Mouse (Mus musculus) stomach, embryonic 15.5 days (tissue): ENCODE measurements around the gene Gstt4. TPM values are rescaled to one million over a fixed set of nuclear protein-coding genes. Genes with fewer than 3 reads are reported as not detected.
"Not testable (repeated sequence)": the region's sequence is repeated elsewhere in the genome, so short reads cannot be mapped to it uniquely, and the experiment has no call there.

Experiments used
- ATAC-seq: fragments of 200-750 bp; cut with Nextera tagmentation; 2 replicates; pipeline ENCODE4 v1.8.0; 2017; ENCODE audit warnings: low read depth, moderate number of reproducible peaks, moderate TSS enrichment; ENCODE audit not compliant: insufficient read depth, low FRiP score
- H3K27ac ChIP-seq: fragments of 300-500 bp; sonication (generic); 2 replicates; pipeline ENCODE4 v1.5.1; 2015; ENCODE audit warnings: mild to moderate bottlenecking, inconsistent platforms
- H3K27me3 ChIP-seq: fragments of 300-500 bp; sonication (generic); replicated peaks from 2 replicates; pipeline ENCODE4 v1.6.1; 2015; ENCODE audit warnings: inconsistent platforms
- H3K36me3 ChIP-seq: fragments of 300-500 bp; sonication (generic); 2 replicates; pipeline ENCODE4 v1.6.1; 2015; ENCODE audit warnings: inconsistent platforms
- H3K4me1 ChIP-seq: fragments of 300-500 bp; sonication (generic); 2 replicates; pipeline ENCODE4 v1.6.1; 2015; ENCODE audit warnings: inconsistent platforms
- H3K4me2 ChIP-seq: fragments of 300-500 bp; sonication (generic); 2 replicates; pipeline ENCODE4 v1.6.1; 2015; ENCODE audit warnings: mild to moderate bottlenecking, inconsistent platforms
- H3K4me3 ChIP-seq: fragments of 300-500 bp; sonication (generic); replicated peaks from 2 replicates; pipeline ENCODE4 v1.5.1; 2015; ENCODE audit warnings: inconsistent platforms
- H3K9ac ChIP-seq: fragments of 300-500 bp; sonication (generic); 2 replicates; pipeline ENCODE4 v1.6.1; 2015; ENCODE audit warnings: inconsistent platforms
- H3K9me3 ChIP-seq: fragments of 300-500 bp; sonication (generic); 2 replicates; pipeline ENCODE4 v1.6.1; 2016; ENCODE audit warnings: inconsistent platforms
- WGBS: fragments of 180-500 bp; shearing (Covaris S2); methylation state at CpG from one replicate; pipeline ENCODE4 v1.1.7; 2015; 5-methylcytosine and 5-hydroxymethylcytosine counted together
- polyA plus RNA-seq: library from polyadenylated mRNA; unstranded; fragments of >200 nt; fragmentation: Nextera tagmentation; extraction: Ambion mirVana; gene quantifications from 2 replicates; pipeline ENCODE4 v1.2.1, GENCODE M21; 2015

The Gstt4 gene
- polyA plus RNA-seq, 1 experiment from 2014 or later, result not detected

DNA sequence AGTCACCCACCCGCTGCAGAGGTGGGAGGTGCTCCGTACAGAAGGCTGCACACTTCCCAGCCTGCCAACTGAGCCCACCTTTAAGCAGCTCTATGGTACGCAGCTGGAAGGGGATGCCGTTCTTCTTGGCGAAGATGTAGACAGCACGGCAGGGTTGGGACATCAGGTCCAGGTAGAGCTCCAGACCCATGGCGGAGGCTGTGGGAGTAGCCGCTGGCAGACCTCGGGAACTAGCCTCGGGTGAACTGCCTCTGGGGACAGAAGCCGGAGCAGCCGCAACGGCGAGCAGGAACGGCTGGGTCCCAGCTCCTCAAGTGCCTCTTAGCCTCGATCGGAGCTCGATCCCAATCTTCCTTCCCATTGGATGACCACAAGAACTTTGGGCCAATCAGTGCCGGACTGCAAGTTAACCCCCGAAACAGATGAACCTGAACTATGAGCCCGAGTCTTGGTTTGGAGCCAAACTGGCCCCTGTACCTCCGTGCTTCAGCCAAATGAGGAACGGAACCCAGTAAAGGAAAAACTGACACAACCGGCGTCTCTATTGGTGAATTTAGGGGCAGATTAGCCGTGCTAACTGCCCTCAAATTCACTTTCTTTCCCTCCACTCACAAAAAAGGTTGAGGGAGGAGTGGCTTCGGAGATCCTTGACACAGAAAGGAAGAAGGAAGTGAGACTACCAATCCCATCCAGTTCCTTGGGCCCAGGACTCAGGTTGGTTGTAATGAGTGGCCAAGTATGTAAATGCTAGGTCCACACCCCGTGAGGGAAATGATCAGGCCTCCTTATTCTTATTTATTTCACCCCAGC, 41.4 kb downstream of the Gstt4 start, which contains the start of the genes Gm20441 and Gstt3:
Gene Gm20441 (minus strand): TSS at position 186 of the 810 bp plus-strand sequence.
Gene Gstt3 (minus strand): TSS at position 646 of the 810 bp plus-strand sequence.
- Histone ChIP-seq H3K27me3 (no peaks in the 10 kb centered on the region), H3K36me3 (no peaks in the 10 kb centered on the region), H3K9ac (peak within 1 kb of the TSS; percentile 35; the same call in 1 of the 2 replicates), H3K4me3 (peak within 1 kb of the TSS; percentile 57), H3K4me2 (peak within 1 kb of the TSS; percentile 96), H3K9me3 (no peaks in the 10 kb centered on the region), H3K4me1 (0 out of 2 replicates have a peak, but pooled peaks cover 15% of the 10 kb centered on the region), H3K27ac (peak within 1 kb of the TSS; percentile 90)
- under 1% methylated on average over 28 of the region's 28 CpGs for WGBS
- peak; percentile 91 for ATAC-seq

DNA sequence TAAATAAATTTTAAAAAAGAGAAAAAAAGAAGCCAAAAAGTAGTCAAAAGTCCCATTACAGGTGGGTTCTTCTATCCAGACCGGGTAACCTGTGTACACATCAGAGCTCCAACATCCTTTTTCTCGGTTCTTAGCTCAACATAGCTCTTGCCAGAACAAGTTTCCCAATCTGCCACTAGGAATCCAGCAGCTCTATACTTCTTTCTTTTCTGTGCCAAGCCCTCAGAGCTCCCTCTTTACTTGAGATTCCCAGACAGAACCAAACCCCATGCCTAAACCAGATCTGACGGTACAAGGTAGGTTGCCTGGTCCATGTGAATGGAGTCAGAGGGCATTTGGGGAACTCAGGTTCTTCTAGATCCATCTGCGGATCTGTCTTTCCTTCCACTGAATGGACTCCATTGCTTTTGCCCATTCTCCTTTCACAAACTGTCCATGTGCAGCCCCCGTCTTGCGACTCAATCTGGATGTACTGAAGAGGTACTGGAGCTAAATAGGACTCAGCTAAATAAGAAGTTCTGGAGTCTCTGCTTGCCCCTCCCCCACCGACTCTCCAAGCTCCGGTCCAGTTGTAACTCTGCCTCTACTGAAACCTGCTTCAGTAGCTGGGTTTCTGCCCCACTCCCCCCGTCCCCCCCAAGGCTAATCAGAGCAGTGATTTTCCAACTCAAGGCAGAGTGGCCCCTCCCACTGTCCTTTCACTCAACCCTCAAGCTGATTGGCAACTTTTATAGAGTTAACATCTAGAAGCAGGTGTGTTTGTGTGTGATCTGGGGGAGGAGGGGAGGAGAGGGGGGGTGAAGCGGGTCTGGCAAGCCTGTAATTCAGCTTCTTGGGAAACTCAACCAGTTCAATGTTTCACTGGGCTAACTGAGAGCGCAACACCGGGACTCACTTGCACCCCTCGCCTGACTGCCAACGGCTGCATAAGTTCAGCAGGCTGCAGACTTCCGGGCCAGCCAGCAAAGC, 42.9 kb downstream of the Gstt4 start:
- Histone ChIP-seq H3K4me3 (peak overlapping the region; percentile 57), H3K27ac (peak overlapping the region; percentile 31; the same call in 1 of the 2 replicates), H3K9me3 (no peaks in the 10 kb centered on the region), H3K4me2 (peak overlapping the region; percentile 96), H3K27me3 (no peaks in the 10 kb centered on the region), H3K9ac (no peak overlapping the region), H3K36me3 (no peaks in the 10 kb centered on the region), H3K4me1 (0 out of 2 replicates have a peak, but pooled peaks cover 15% of the 10 kb centered on the region)
- peak; percentile 24; the same call in 1 of the 2 replicates for ATAC-seq
- 34% methylated on average over 15 of the region's 15 CpGs for WGBS

DNA sequence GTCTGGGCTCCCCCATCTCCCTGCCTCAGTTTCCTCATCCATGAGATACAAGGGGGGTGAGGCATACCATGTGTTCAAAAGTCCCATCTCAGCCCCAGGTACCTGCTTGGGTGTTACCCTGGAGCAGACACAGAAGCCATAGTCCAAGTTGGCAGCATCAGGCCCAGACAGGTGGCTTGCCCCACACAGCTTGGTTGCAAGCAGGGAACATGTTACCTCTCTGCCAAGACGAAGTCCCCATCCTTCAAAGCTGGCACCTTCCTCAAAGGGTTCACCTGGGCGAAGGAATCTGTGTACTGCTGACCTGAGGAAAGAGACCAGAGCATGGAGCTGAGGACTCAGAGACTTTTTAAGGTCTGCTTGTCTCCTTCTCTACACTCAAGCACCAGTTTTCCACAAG, 44.5 kb downstream of the Gstt4 start:
- WGBS, result 82% methylated on average over 2 of the region's 2 CpGs
- ATAC-seq, result no peak
- H3K9me3 ChIP-seq, result no peaks in the 10 kb centered on the region
- no peaks in the 10 kb centered on the region for H3K36me3 ChIP-seq
- no peak overlapping the region for H3K9ac ChIP-seq
- no peak overlapping the region for H3K4me3 ChIP-seq
- H3K4me2 ChIP-seq, result no peak overlapping the region
- H3K27ac ChIP-seq, result no peak overlapping the region
- no peaks in the 10 kb centered on the region for H3K27me3 ChIP-seq
- 0 out of 2 replicates have a peak, but pooled peaks cover 17% of the 10 kb centered on the region for H3K4me1 ChIP-seq

DNA sequence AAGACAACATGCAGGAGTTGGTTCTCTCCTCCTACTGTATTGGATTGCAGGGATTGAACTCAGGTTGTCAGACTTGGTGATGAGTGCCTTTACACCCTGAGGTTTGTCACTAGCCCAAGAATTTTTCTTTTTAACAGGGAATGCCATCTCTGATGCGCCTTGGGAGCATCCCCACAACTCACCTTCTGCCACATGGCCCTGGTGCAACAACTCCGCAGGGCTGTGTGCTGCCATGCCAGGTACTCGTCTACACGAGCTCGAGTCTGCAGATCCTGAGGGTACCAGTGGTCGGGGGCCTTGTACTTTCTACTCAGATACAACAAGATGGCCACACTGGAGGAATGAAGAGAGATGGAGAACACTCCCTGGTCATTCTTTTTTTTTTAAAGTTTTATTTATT, 45.8 kb downstream of the Gstt4 start:
- 89% methylated on average over 6 of the region's 6 CpGs for WGBS
- Histone ChIP-seq H3K9ac (no peak overlapping the region), H3K4me3 (no peak overlapping the region), H3K4me1 (0 out of 2 replicates have a peak, but pooled peaks cover 23% of the 10 kb centered on the region), H3K27me3 (no peaks in the 10 kb centered on the region), H3K4me2 (no peak overlapping the region), H3K36me3 (no peaks in the 10 kb centered on the region), H3K9me3 (no peaks in the 10 kb centered on the region), H3K27ac (no peak overlapping the region)
- no peak for ATAC-seq

DNA sequence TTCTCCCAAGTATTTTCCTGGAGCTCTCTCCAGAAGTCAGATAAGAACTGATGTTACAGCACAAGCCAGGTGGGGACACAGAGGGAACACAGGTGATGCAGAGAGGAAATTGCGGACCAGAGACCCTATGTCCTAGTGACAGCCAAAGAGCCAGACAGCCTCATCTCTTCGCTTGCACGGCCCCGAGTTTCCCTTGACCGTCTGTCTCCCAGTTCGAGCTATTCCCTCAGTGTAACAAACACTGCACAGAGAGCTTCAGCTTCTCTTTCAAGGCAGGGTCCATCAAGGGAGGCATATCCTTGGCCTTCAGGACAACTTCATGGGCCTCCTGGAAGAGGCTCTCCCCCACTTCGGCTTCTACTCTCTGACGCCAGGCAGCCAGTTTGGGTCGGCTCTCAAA, 47.8 kb downstream of the Gstt4 start:
- no peaks in the 10 kb centered on the region for H3K27me3 ChIP-seq
- H3K9me3 ChIP-seq, result no peaks in the 10 kb centered on the region
- no peak overlapping the region for H3K9ac ChIP-seq
- H3K4me2 ChIP-seq, result no peak overlapping the region
- no peak overlapping the region for H3K27ac ChIP-seq
- H3K4me3 ChIP-seq, result no peak overlapping the region
- no peaks in the 10 kb centered on the region for H3K36me3 ChIP-seq
- 0 out of 2 replicates have a peak, but pooled peaks cover 11% of the 10 kb centered on the region for H3K4me1 ChIP-seq
- no peak for ATAC-seq
- WGBS, result 92% methylated on average over 9 of the region's 9 CpGs

DNA sequence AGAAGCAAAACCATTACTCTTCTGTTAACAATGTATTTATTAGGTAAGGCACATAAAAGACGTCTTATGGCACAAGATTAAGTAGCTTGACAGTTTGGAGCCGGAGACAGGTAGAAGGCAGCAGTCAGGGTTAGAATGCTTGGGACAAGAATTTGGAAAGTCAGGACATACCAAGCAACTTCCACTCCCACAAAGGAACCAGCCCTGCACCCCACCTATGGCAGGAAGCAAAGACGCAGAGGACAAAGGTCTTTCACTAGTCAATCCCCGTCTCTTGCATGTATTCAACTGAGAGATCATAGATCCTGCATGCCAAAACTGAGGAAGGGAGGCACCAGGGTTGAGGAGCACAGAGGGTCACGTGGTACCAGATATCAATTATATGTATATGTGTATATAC, 48.2 kb downstream of the Gstt4 start:
- Histone ChIP-seq H3K27me3 (no peaks in the 10 kb centered on the region), H3K36me3 (no peaks in the 10 kb centered on the region), H3K4me2 (no peak overlapping the region), H3K27ac (no peak overlapping the region), H3K9ac (no peak overlapping the region), H3K9me3 (no peaks in the 10 kb centered on the region), H3K4me3 (no peak overlapping the region), H3K4me1 (0 out of 2 replicates have a peak, but pooled peaks cover 8% of the 10 kb centered on the region)
- no peak for ATAC-seq
- WGBS, result 82% methylated on average over 5 of the region's 5 CpGs

DNA sequence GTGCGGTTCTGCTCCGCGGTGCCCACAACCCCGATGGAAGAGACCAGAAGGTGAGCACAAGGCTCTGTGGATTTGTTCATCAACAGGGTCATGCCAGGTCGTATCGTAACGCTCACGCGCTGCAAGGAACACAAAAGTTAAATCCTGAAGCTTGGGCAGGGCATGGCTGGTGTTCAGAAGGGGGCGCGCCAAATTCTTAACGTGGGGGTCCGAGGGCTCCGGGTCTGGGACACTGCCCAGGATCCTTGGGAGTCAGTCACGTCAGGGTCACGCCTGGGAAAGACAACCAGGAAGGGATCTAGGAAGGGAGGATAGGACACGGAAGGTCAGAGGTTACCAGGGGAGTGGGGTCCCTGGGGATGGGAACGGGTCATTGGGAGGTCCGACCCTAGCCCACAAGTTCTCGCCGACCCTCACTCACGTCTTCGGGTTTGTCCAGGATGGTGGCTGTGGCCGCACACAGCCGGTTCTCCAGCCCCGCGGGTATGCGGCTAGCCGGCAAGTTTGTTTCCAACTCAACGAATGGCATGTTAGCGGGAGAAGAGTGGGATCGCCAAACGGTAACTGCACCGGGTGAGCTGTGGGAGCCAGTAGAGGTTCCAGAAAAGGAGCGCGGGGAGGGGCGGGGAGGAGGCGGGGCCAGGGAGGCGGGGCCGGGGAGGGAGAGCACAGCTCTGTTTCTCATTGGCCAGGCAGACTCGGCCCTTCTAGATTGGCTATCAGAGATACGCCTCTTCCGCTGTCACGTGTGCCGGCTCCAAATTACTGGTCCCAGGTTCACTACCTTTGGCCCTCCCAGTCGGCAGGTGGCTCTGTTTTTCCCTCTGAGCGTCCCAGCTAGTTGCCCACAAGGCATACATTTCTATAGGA, 49.3 kb downstream of the Gstt4 start, which contains the start of gene Ddt:
Gene Ddt (minus strand): TSS at position 620 of the 870 bp plus-strand sequence.
- peak; percentile 98 for ATAC-seq
- no peaks in the 10 kb centered on the region for H3K9me3 ChIP-seq
- under 1% methylated on average over 41 of the region's 47 CpGs for WGBS

DNA sequence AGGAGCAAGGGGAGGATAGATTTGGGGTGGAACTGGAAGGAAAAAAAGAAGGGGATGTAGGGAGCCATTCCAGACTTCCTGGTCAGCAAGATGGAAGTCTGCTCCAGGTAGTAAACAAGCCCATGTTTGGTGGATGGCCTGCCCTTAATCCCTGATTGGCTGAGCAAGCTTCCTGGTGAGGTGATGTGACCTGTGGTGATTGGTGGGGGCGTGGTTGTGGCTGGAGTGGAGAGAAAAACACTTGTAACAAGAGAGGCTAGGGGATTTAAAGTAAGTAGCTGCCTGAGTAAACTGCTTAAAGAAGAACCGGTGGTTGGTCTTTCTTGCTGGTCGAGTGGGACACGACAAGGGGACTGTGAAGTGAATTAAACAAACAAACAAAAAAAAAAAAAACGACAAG, 54.6 kb downstream of the Gstt4 start:
- H3K4me2 ChIP-seq, ATAC-seq, H3K27ac ChIP-seq, H3K27me3 ChIP-seq, H3K36me3 ChIP-seq, H3K9ac ChIP-seq, H3K9me3 ChIP-seq, H3K4me3 ChIP-seq: not testable (repeated sequence)
- H3K4me1 ChIP-seq, result peaks cover 11% of the 10 kb centered on the region
- WGBS, result 26% methylated on average over 5 of the region's 5 CpGs

More for the DNA sequence above, 49.3 kb downstream of the Gstt4 start, which contains the start of gene Ddt:
- H3K27ac ChIP-seq, result no peak within 1 kb of the TSS; the same call in 1 of the 2 replicates
- 0 out of 2 replicates have a peak, but pooled peaks cover 8% of the 10 kb centered on the region for H3K4me1 ChIP-seq
- H3K4me3 ChIP-seq, result peak within 1 kb of the TSS; percentile 76
- no peaks in the 10 kb centered on the region for H3K27me3 ChIP-seq
- H3K36me3 ChIP-seq, result no peaks in the 10 kb centered on the region
- H3K4me2 ChIP-seq, result peak within 1 kb of the TSS; percentile 99
- peak within 1 kb of the TSS; percentile 51 for H3K9ac ChIP-seq

DNA sequence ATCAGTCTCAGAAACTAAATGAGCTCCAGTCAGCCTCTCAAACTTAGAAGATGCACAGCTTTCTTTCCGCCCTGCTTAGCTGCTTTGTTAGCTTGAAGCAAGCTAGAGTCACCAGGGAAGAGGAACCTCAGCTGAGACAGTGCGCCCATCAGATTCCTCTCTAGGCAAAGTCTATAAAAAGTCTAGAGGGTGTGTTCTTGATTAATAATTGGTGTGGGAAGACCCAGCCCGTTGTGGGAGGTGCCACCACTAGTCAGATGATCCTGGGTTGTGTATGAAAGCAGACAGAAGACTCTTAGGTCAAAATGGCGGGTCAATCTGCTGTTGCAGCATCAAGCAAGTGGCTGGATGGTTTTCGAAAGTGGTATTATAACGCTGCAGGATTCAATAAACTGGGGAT, 55.5 kb downstream of the Gstt4 start:
- 87% methylated on average over 6 of the region's 6 CpGs for WGBS
- H3K9ac ChIP-seq, result no peak overlapping the region
- H3K9me3 ChIP-seq, result no peaks in the 10 kb centered on the region
- no peaks in the 10 kb centered on the region for H3K27me3 ChIP-seq
- H3K27ac ChIP-seq, result no peak overlapping the region
- H3K36me3 ChIP-seq, result no peaks in the 10 kb centered on the region
- H3K4me3 ChIP-seq, result no peak overlapping the region
- no peak for ATAC-seq
- no peak overlapping the region for H3K4me2 ChIP-seq
- peaks cover 10% of the 10 kb centered on the region for H3K4me1 ChIP-seq
